Mouse (Mus musculus) kidney, embryonic 14.5 days (tissue): ENCODE data around the gene C2cd4d. TPM values are rescaled to one million over a fixed set of nuclear protein-coding genes. Genes with fewer than 3 reads are reported as not detected.

Experiments used
- ATAC-seq: fragments of 200-750 bp; cut with Nextera tagmentation; 2 replicates; pipeline ENCODE4 v1.8.0; 2017; ENCODE audit warnings: moderate number of reproducible peaks, mild to moderate bottlenecking, moderate TSS enrichment, moderate library complexity; ENCODE audit not compliant: low FRiP score, low TSS enrichment
- H3K27ac ChIP-seq: fragments of 300-500 bp; sonication (generic); 2 replicates; pipeline ENCODE4 v1.5.1; 2014; ENCODE audit warnings: low read depth, mild to moderate bottlenecking, low read length, moderate library complexity, mixed read lengths
- H3K27me3 ChIP-seq: fragments of 300-500 bp; sonication (generic); 2 replicates; pipeline ENCODE4 v1.6.1; 2014; ENCODE audit warnings: mild to moderate bottlenecking, low read length; ENCODE audit not compliant: control insufficient read depth, insufficient read depth
- H3K36me3 ChIP-seq: fragments of 300-500 bp; sonication (generic); 2 replicates; pipeline ENCODE4 v1.6.1; 2014; ENCODE audit warnings: low read length, mixed read lengths; ENCODE audit not compliant: control insufficient read depth, insufficient read depth
- H3K4me1 ChIP-seq: fragments of 300-500 bp; sonication (generic); 2 replicates; pipeline ENCODE4 v1.6.1; 2014; ENCODE audit warnings: low read length, mixed read lengths; ENCODE audit not compliant: control insufficient read depth, insufficient read depth
- H3K4me2 ChIP-seq: fragments of 300-500 bp; sonication (generic); replicated peaks from 2 replicates; pipeline ENCODE4 v1.6.1; 2014; ENCODE audit warnings: low read depth, mild to moderate bottlenecking, low read length
- H3K4me3 ChIP-seq: fragments of 300-500 bp; sonication (generic); 2 replicates; pipeline ENCODE4 v1.5.1; 2014; ENCODE audit warnings: mild to moderate bottlenecking, low read length
- H3K9ac ChIP-seq: fragments of 300-500 bp; sonication (generic); 2 replicates; pipeline ENCODE4 v1.6.1; 2014; ENCODE audit warnings: low read depth, mild to moderate bottlenecking, low read length, moderate library complexity
- H3K9me3 ChIP-seq: fragments of 300-500 bp; sonication (generic); 2 replicates; pipeline ENCODE4 v1.6.1; 2016; ENCODE audit warnings: low read length; ENCODE audit not compliant: control insufficient read depth
- WGBS: fragments of 180-500 bp; shearing (Covaris S2); extraction: QIAGEN DNeasy Blood & Tissue Kit; methylation state at CpG from one replicate; pipeline ENCODE4 v1.1.7; 2014; 5-methylcytosine and 5-hydroxymethylcytosine counted together
- polyA plus RNA-seq: library from polyadenylated mRNA; unstranded; fragments of >200 nt; fragmentation: Nextera tagmentation; extraction: Ambion mirVana; gene quantifications from 2 replicates; pipeline ENCODE4 v1.2.1, GENCODE M21; 2014

Gene C2cd4d
- polyA plus RNA-seq, 1 experiment from 2014 or later: 1.5 TPM

DNA sequence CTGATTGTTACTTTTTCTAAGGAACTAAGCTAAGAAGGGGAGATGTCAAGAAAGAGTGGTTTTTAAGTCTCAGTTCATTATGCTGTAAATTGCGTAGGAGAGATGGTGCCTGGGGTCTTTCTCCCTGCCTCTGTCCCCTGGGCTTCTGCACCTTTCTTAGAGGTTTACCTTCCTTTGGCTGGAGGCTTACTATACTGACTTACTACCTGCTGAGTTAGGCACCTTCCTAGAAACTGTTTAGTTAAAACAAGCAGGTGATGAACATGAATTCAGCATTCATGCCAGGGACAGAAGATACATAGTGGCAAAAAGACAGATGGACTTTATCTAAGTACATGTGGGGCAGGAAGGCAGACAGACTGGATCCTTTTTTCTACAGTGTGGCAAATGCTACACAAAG lies 34.1 kb downstream of the C2cd4d start:
- Histone ChIP-seq H3K36me3 (no peaks in the 10 kb centered on the region), H3K9me3 (no peaks in the 10 kb centered on the region), H3K4me3 (no peak overlapping the region), H3K27me3 (peaks cover 13% of the 10 kb centered on the region), H3K9ac (no peak overlapping the region), H3K4me1 (no peaks in the 10 kb centered on the region), H3K27ac (no peak overlapping the region), H3K4me2 (no peak overlapping the region)
- ATAC-seq: no peak
- 62% methylated on average over 1 of the region's 1 CpGs for WGBS

DNA sequence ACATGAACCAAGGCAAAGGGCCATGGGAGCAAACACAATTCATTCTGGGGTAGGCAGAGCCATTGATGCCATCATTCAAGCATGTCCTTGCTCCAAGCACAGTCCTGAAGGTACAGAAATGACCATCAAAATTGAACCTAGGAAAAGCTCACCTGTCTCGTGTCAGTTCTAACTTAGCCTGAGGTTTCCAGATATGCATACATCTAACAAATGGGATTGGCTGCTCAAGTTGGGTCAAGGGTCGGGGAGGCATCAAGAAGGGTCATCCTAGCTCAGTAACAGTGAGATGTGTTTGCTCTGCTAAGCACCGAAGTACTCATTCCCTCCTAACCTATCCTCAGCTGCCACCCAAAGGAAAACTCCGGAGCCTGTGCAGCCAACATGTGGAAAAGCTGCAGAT lies 34.6 kb downstream of the C2cd4d start:
- Histone ChIP-seq H3K27me3 (peaks cover 13% of the 10 kb centered on the region), H3K4me2 (no peak overlapping the region), H3K9ac (no peak overlapping the region), H3K9me3 (no peaks in the 10 kb centered on the region), H3K4me1 (no peaks in the 10 kb centered on the region), H3K4me3 (no peak overlapping the region), H3K36me3 (no peaks in the 10 kb centered on the region), H3K27ac (no peak overlapping the region)
- ATAC-seq: no peak
- 78% methylated on average over 4 of the region's 4 CpGs for WGBS

- no peak for ATAC-seq
- Histone ChIP-seq H3K4me2 (peak within 1 kb of the TSS; percentile 41), H3K9ac (no peak within 1 kb of the TSS), H3K27ac (no peak within 1 kb of the TSS), H3K36me3 (no peaks in the 10 kb centered on the region), H3K4me3 (peak within 1 kb of the TSS; percentile 19), H3K9me3 (no peaks in the 10 kb centered on the region), H3K4me1 (no peaks in the 10 kb centered on the region), H3K27me3 (peaks cover 13% of the 10 kb centered on the region)
- 66% methylated on average over 6 of the region's 6 CpGs for WGBS
Measured at GRCm38 (mm10) chr3:94398217-94398616, 36.0 kb downstream of the C2cd4d start, which contains the start of gene Lingo4. Lingo4 (plus strand) TSS chr3:94398517.

GRCm38 (mm10) chr3:94398943-94399481 lies 36.8 kb downstream of the C2cd4d start:
- no peaks in the 10 kb centered on the region for H3K36me3 ChIP-seq
- no peak overlapping the region for H3K9ac ChIP-seq
- 2% methylated on average over 20 of the region's 20 CpGs for WGBS
- no peak overlapping the region for H3K27ac ChIP-seq
- H3K4me3 ChIP-seq: peak overlapping the region; percentile 19
- no peaks in the 10 kb centered on the region for H3K9me3 ChIP-seq
- ATAC-seq: 0 out of 2 replicates have a peak, but pooled peaks have one; percentile 16
- no peaks in the 10 kb centered on the region for H3K4me1 ChIP-seq
- H3K4me2 ChIP-seq: peak overlapping the region; percentile 41
- H3K27me3 ChIP-seq: peaks cover 13% of the 10 kb centered on the region

DNA sequence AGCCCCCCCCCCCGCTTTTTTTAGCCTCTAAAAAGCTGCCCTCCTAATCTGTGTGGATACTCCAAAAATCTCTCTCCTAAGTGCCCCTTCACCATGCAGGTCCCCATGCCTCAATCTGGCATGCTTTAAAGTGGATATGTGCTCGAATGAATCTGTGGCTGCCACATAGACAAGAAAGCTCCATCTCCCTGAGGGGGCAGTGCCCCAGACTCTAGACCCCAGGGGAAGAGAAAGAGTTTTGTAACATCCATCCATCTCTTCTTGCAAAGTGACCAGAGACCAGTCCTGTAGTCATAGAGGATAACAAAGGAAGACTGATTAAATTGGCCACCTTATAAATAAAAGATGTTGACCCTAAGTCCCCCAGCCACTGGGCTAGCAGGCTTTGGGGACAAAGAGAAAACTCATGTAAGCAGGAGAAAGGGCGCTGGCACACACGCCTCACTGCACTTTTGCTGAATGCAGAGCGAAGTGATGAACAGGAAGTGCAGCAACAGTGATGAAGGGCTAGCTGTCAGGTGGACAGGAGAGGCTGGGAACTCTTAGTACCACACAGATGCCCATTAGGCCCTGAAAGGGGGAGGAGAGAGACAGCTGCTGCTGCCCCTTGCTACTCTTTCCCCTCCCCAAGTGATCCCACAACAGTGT lies 37.5 kb downstream of the C2cd4d start:
- Histone ChIP-seq H3K9me3 (no peaks in the 10 kb centered on the region), H3K36me3 (no peaks in the 10 kb centered on the region), H3K27ac (no peak overlapping the region), H3K4me2 (no peak overlapping the region), H3K4me1 (0 out of 2 replicates have a peak, but pooled peaks cover 4% of the 10 kb centered on the region), H3K9ac (no peak overlapping the region), H3K4me3 (no peak overlapping the region), H3K27me3 (peaks cover 13% of the 10 kb centered on the region)
- no peak for ATAC-seq
- 46% methylated on average over 5 of the region's 5 CpGs for WGBS

DNA sequence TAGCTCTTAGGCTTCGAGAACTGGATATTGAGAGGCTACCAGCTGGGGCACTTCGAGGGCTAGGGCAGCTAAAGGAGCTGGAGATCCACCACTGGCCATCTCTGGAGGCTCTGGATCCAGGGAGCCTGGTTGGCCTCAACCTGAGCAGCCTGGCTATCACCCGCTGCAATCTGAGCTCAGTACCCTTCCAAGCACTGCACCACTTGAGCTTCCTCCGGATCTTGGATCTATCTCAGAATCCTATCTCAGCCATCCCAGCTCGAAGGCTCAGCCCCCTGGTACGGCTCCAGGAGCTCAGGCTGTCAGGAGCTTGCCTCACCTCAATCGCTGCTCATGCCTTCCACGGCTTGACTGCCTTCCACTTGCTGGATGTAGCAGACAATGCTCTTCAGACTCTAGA lies 40.2 kb downstream of the C2cd4d start:
- H3K36me3 ChIP-seq: no peaks in the 10 kb centered on the region
- 0 out of 2 replicates have a peak, but pooled peaks cover 5% of the 10 kb centered on the region for H3K4me1 ChIP-seq
- H3K27me3 ChIP-seq: peaks cover 13% of the 10 kb centered on the region
- H3K27ac ChIP-seq: no peak overlapping the region
- 70% methylated on average over 8 of the region's 8 CpGs for WGBS
- H3K9me3 ChIP-seq: no peaks in the 10 kb centered on the region
- ATAC-seq: no peak
- H3K4me3 ChIP-seq: no peak overlapping the region
- H3K9ac ChIP-seq: no peak overlapping the region
- H3K4me2 ChIP-seq: no peak overlapping the region

GRCm38 (mm10) chr3:94404366-94405054 lies 42.3 kb downstream of the C2cd4d start:
- no peak overlapping the region for H3K4me3 ChIP-seq
- WGBS: 19% methylated on average over 7 of the region's 7 CpGs

DNA sequence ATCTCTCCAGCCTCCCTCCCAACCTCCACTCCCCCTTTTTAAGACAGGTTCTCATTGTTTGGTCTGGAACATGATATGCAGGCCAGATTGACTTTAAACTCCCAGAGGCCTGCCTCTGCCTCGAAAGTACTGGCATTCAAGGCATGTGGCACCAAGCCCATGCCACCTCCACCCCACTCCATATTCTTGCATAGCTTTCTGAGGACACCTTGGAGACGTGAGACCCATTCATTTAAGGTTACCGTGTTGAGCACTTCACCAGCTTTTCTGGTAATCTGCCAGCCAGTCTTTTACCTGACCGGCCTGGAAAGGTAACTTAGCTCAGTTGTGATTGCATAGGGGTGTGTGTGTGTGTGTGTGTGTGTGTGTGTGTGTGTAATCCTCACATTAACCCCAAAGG lies 43.3 kb downstream of the C2cd4d start:
- Histone ChIP-seq H3K4me1 (0 out of 2 replicates have a peak, but pooled peaks cover 5% of the 10 kb centered on the region), H3K4me3 (no peak overlapping the region), H3K9ac (no peak overlapping the region), H3K27ac (no peak overlapping the region), H3K27me3 (peaks cover 6% of the 10 kb centered on the region), H3K4me2 (no peak overlapping the region), H3K36me3 (no peaks in the 10 kb centered on the region), H3K9me3 (no peaks in the 10 kb centered on the region)
- ATAC-seq: 0 out of 2 replicates have a peak, but pooled peaks have one; percentile 16
- 54% methylated on average over 4 of the region's 4 CpGs for WGBS

More at GRCm38 (mm10) chr3:94404366-94405054, 42.3 kb downstream of the C2cd4d start:
- Histone ChIP-seq H3K27me3 (peaks cover 11% of the 10 kb centered on the region), H3K4me1 (0 out of 2 replicates have a peak, but pooled peaks cover 5% of the 10 kb centered on the region), H3K27ac (no peak overlapping the region), H3K36me3 (no peaks in the 10 kb centered on the region), H3K9ac (no peak overlapping the region), H3K9me3 (no peaks in the 10 kb centered on the region), H3K4me2 (no peak overlapping the region)
- peak; percentile 47; the same call in 1 of the 2 replicates for ATAC-seq

GRCm38 (mm10) chr3:94412530-94412929 lies 50.3 kb downstream of the C2cd4d start:
- 9% methylated on average over 25 of the region's 25 CpGs for WGBS

More at GRCm38 (mm10) chr3:94412530-94412929, 50.3 kb downstream of the C2cd4d start:
- no peaks in the 10 kb centered on the region for H3K9me3 ChIP-seq
- peak overlapping the region; percentile 38 for H3K4me3 ChIP-seq
- no peaks in the 10 kb centered on the region for H3K36me3 ChIP-seq
- peaks cover 6% of the 10 kb centered on the region; the same call in 1 of the 2 replicates for H3K4me1 ChIP-seq
- peak overlapping the region; percentile 25 for H3K9ac ChIP-seq
- H3K27me3 ChIP-seq: 0 out of 2 replicates have a peak, but pooled peaks cover 3% of the 10 kb centered on the region
- H3K4me2 ChIP-seq: peak overlapping the region; percentile 74
- peak; percentile 46 for ATAC-seq
- no peak overlapping the region for H3K27ac ChIP-seq
